Mouse (Mus musculus) MEL (cell line): ENCODE measurements at regions not wholly inside any gene's neighbourhood (a gene's known extent, or its start where the extent isn't known, plus 50 kb on each side); places are given as distances from the start of the nearest gene placed in this dataset.

Source experiments
- DNase-seq: peaks from one replicate; pipeline ENCODE4 v3.0.0; 2011; ENCODE audit warnings: low read depth, low spot score
- H3K27ac ChIP-seq: 2 replicates; pipeline ENCODE4 v1.5.1; 2012; ENCODE audit warnings: low read depth, mild to moderate bottlenecking, control low read depth, low read length, moderate library complexity; ENCODE audit not compliant: control insufficient read depth
- H3K27me3 ChIP-seq, 2 experiments: fragments of 150-350 bp in 1 of 2; sonication (generic) in 1 of 2; 2 replicates each; pipeline ENCODE4 v1.6.1; 2012; ENCODE audit warnings: low read length in 2 of 2, mild to moderate bottlenecking in 2 of 2, improper control_type of control experiment in 1 of 2, moderate library complexity in 1 of 2; ENCODE audit not compliant: insufficient read depth in 2 of 2, control insufficient read depth in 1 of 2
- H3K36me3 ChIP-seq, 2 experiments: 2 replicates each; pipeline ENCODE4 v1.6.1; 2012 to 2014; ENCODE audit warnings: low read length in 2 of 2, improper control_type of control experiment in 1 of 2, inconsistent platforms in 1 of 2, mild to moderate bottlenecking in 1 of 2; ENCODE audit not compliant: insufficient read depth in 2 of 2, control insufficient read depth in 1 of 2
- H3K4me1 ChIP-seq, 2 experiments: fragments of 150-350 bp in 1 of 2; sonication (generic) in 1 of 2; 2 replicates each; pipeline ENCODE4 v1.6.1; 2012; ENCODE audit warnings: low read length in 2 of 2, improper control_type of control experiment in 1 of 2, mild to moderate bottlenecking in 1 of 2; ENCODE audit not compliant: insufficient read depth in 2 of 2, control insufficient read depth in 1 of 2
- H3K4me3 ChIP-seq, 2 experiments: fragments of 150-350 bp in 1 of 2; sonication (generic) in 1 of 2; 2 replicates each; pipeline ENCODE4 v1.5.1; 2012; ENCODE audit warnings: low read depth in 2 of 2, low read length in 2 of 2, mild to moderate bottlenecking in 2 of 2, moderate library complexity in 2 of 2, control low read depth in 1 of 2, improper control_type of control experiment in 1 of 2; ENCODE audit not compliant: control insufficient read depth in 1 of 2, insufficient read depth in 1 of 2
- H3K79me2 ChIP-seq: 2 replicates; pipeline ENCODE4 v1.6.1; 2012; ENCODE audit warnings: mild to moderate bottlenecking, low read length, moderate library complexity; ENCODE audit not compliant: control insufficient read depth, poor library complexity, insufficient read depth
- H3K9ac ChIP-seq: 2 replicates; pipeline ENCODE4 v1.6.1; 2012; ENCODE audit warnings: low read depth, mild to moderate bottlenecking, control low read depth, low read length, moderate library complexity; ENCODE audit not compliant: control insufficient read depth, poor library complexity, severe bottlenecking
- H3K9me3 ChIP-seq: fragments of 150-350 bp; sonication (generic); replicated peaks from 2 replicates; pipeline ENCODE4 v1.6.1; 2012; ENCODE audit warnings: mild to moderate bottlenecking, low read length, improper control_type of control experiment, moderate library complexity; ENCODE audit not compliant: insufficient read depth
- CHD1 ChIP-seq: IDR thresholded peaks from 2 replicates; pipeline ENCODE4 v1.6.1; 2012; ENCODE audit warnings: low read depth, mild to moderate bottlenecking, inconsistent platforms, low read length, improper control_type of control experiment
- CHD2 ChIP-seq: IDR thresholded peaks from 2 replicates; pipeline ENCODE4 v1.6.1; 2011; ENCODE audit warnings: low read length, improper control_type of control experiment
- E2F4 ChIP-seq: IDR thresholded peaks from 2 replicates; pipeline ENCODE4 v1.6.1; 2011; ENCODE audit warnings: low read depth, low read length, improper control_type of control experiment, borderline replicate concordance
- ELF1 ChIP-seq: IDR thresholded peaks from 2 replicates; pipeline ENCODE4 v1.6.1; 2014; ENCODE audit warnings: low read depth, mild to moderate bottlenecking, inconsistent platforms, low read length, improper control_type of control experiment, moderate library complexity
- GATA1 ChIP-seq: IDR thresholded peaks from 2 replicates; pipeline ENCODE4 v1.6.1; 2011; ENCODE audit warnings: low read depth, low read length, improper control_type of control experiment
- HCFC1 ChIP-seq: IDR thresholded peaks from 2 replicates; pipeline ENCODE4 v1.6.1; 2012; ENCODE audit warnings: low read depth, mild to moderate bottlenecking, inconsistent platforms, low read length, improper control_type of control experiment, moderate library complexity
- KAT2A ChIP-seq: conservative IDR thresholded peaks from 2 replicates; pipeline ENCODE4 v1.6.1; 2012; ENCODE audit warnings: low read depth, low read length, improper control_type of control experiment, inconsistent platforms
- MAFK ChIP-seq: IDR thresholded peaks from 2 replicates; pipeline ENCODE4 v1.6.1; 2011; ENCODE audit warnings: low read depth, mild to moderate bottlenecking, low read length, improper control_type of control experiment, borderline replicate concordance
- MAZ ChIP-seq: IDR thresholded peaks from 2 replicates; pipeline ENCODE4 v1.6.1; 2012; ENCODE audit warnings: low read depth, mild to moderate bottlenecking, inconsistent platforms, low read length, improper control_type of control experiment
- MEF2A ChIP-seq: IDR thresholded peaks from 2 replicates; pipeline ENCODE4 v1.6.1; 2014; ENCODE audit warnings: low read depth, mild to moderate bottlenecking, inconsistent platforms, low read length, improper control_type of control experiment; ENCODE audit not compliant: poor library complexity, insufficient replicate concordance, severe bottlenecking; ENCODE audit errors: extremely low read depth
- MYB ChIP-seq: IDR thresholded peaks from 2 replicates; pipeline ENCODE4 v1.6.1; 2011; ENCODE audit warnings: mild to moderate bottlenecking, low read depth, low read length, improper control_type of control experiment
- NELFE ChIP-seq: IDR thresholded peaks from 2 replicates; pipeline ENCODE4 v1.6.1; 2011; ENCODE audit warnings: low read depth, low read length, improper control_type of control experiment
- NRF1 ChIP-seq: IDR thresholded peaks from 2 replicates; pipeline ENCODE4 v1.6.1; 2014; ENCODE audit warnings: low read depth, mild to moderate bottlenecking, inconsistent platforms, low read length, improper control_type of control experiment, moderate library complexity; ENCODE audit not compliant: poor library complexity, insufficient read depth, severe bottlenecking
- POLR2A ChIP-seq, 2 experiments: IDR thresholded peaks; 2 replicates each; pipeline ENCODE4 v1.6.1; 2011 to 2012; ENCODE audit warnings: low read length in 2 of 2, mild to moderate bottlenecking in 2 of 2, control low read depth in 1 of 2, improper control_type of control experiment in 1 of 2, low read depth in 1 of 2, moderate library complexity in 1 of 2; ENCODE audit not compliant: control insufficient read depth in 1 of 2, insufficient read depth in 1 of 2, poor library complexity in 1 of 2
- POLR2AphosphoS2 ChIP-seq: IDR thresholded peaks from 2 replicates; pipeline ENCODE4 v1.6.1; 2011; ENCODE audit warnings: low read length, improper control_type of control experiment
- TAL1 ChIP-seq: IDR thresholded peaks from 2 replicates; pipeline ENCODE4 v1.6.1; 2012; ENCODE audit warnings: mild to moderate bottlenecking, inconsistent platforms, low read length, moderate library complexity, mixed read lengths
- USF1 ChIP-seq: IDR thresholded peaks from 2 replicates; pipeline ENCODE4 v1.6.1; 2014; ENCODE audit warnings: low read depth, mild to moderate bottlenecking, inconsistent platforms, low read length, improper control_type of control experiment, moderate library complexity
- USF2 ChIP-seq, 2 experiments: IDR thresholded peaks; 2 replicates each; pipeline ENCODE4 v1.6.1; 2011 to 2012; ENCODE audit warnings: improper control_type of control experiment in 2 of 2, low read length in 2 of 2, borderline replicate concordance in 1 of 2, inconsistent platforms in 1 of 2, low read depth in 1 of 2, mild to moderate bottlenecking in 1 of 2; ENCODE audit not compliant: insufficient read depth in 1 of 2
- ZC3H11A ChIP-seq: IDR thresholded peaks from 2 replicates; pipeline ENCODE4 v1.6.1; 2012; ENCODE audit warnings: low read depth, mild to moderate bottlenecking, inconsistent platforms, low read length, improper control_type of control experiment
- ZMIZ1 ChIP-seq: IDR thresholded peaks from 2 replicates; pipeline ENCODE4 v1.6.1; 2012; ENCODE audit warnings: low read depth, mild to moderate bottlenecking, inconsistent platforms, low read length, improper control_type of control experiment, moderate library complexity
- ZNF384 ChIP-seq: IDR thresholded peaks from 2 replicates; pipeline ENCODE4 v1.6.1; 2012; ENCODE audit warnings: low read depth, mild to moderate bottlenecking, inconsistent platforms, low read length, improper control_type of control experiment

DNA sequence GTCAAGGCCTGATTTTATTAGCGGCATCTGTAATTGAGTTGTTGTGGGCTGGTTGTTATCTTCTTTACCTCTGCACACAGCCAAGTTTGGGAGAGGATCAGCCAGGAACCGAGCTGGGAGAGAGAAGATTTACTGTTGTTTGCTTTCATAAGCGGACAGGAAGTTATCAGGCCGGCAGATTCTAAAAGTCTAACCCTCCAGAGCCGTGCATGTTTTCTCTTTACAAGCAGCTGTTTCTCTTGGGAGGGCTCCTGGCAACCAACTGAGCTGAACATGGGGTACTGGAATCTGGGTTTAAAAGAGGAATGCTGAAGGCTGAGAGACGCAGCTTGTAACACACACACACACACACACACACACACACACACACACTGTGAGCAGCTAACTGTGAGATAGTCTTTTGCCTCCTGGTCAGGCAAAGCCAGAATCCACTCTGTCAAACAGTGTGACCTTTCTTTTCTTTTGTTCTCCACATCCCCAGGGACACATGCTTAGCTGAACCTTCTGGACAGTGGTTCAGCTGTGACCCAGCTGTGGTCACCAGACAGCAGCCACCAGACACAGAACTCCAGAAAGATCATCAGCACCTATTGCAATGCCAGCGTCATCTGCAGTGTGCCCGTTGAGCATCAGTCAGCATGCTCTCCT, 82.5 kb upstream of the Sash1 start:
- Histone ChIP-seq H3K36me3 (no peaks in the 10 kb centered on the region), H3K4me1 (no peaks in the 10 kb centered on the region), H3K27ac (no peak overlapping the region), H3K79me2 (no peaks in the 10 kb centered on the region), H3K9ac (no peak overlapping the region), H3K4me3 (no peak overlapping the region), H3K27me3 (no peaks in the 10 kb centered on the region), H3K9me3 (no peaks in the 10 kb centered on the region)
- no peak for DNase-seq
- TF ChIP-seq MAZ: no peak
- no peak for TF ChIP-seq POLR2AphosphoS2
- no peak for TF ChIP-seq ZC3H11A
- no peak for TF ChIP-seq KAT2A
- no peak for TF ChIP-seq CHD1
- no peak for TF ChIP-seq USF1
- TF ChIP-seq HCFC1: no peak
- no peak for TF ChIP-seq MYB
- no peak for TF ChIP-seq E2F4
- TF ChIP-seq ELF1: no peak
- TF ChIP-seq NELFE: no peak
- TF ChIP-seq NRF1: no peak
- TF ChIP-seq ZMIZ1: no peak
- no peak for TF ChIP-seq MAFK
- no peak for TF ChIP-seq POLR2A (IDR thresholded peaks at IDR 0.05; ENCODE audit: control insufficient read depth in 1 of 2, insufficient read depth in 1 of 2, low read depth in 1 of 2, low read length in 2 of 2, poor library complexity in 1 of 2)
- no peak for TF ChIP-seq MEF2A
- no peak for TF ChIP-seq GATA1
- no peak for TF ChIP-seq TAL1

GRCm38 (mm10) chr10:8962921-8963320, 77.1 kb upstream of the Sash1 start:
- no peak for TF ChIP-seq USF2 (IDR thresholded peaks at IDR 0.05; ENCODE audit: borderline replicate concordance in 1 of 2, insufficient read depth in 1 of 2, low read depth in 1 of 2, low read length in 2 of 2)
- TF ChIP-seq ZNF384: no peak
- TF ChIP-seq ZMIZ1: no peak
- TF ChIP-seq HCFC1: no peak
- no peak for TF ChIP-seq CHD2
- no peak for TF ChIP-seq MAFK
- TF ChIP-seq, all 39 proteins: peak for 0
- no peaks in the 10 kb centered on the region for H3K36me3 ChIP-seq
- no peaks in the 10 kb centered on the region for H3K27me3 ChIP-seq
- no peak overlapping the region for H3K9ac ChIP-seq
- H3K4me1 ChIP-seq: no peaks in the 10 kb centered on the region
- no peaks in the 10 kb centered on the region for H3K79me2 ChIP-seq
- H3K4me3 ChIP-seq: no peak overlapping the region
- no peak for DNase-seq
- H3K27ac ChIP-seq: no peak overlapping the region
- no peaks in the 10 kb centered on the region for H3K9me3 ChIP-seq
